Mouse (Mus musculus) lung, adult 2 months (tissue): ENCODE data around the gene Dcun1d5. TPM values are rescaled to one million over a fixed set of nuclear protein-coding genes. Genes with fewer than 3 reads are reported as not detected.
"Not testable (repeated sequence)": the region's sequence is repeated elsewhere in the genome, so short reads cannot be mapped to it uniquely, and the experiment has no call there.

ENCODE experiments used
- DNase-seq: peaks from one replicate; pipeline ENCODE4 v3.0.0; 2022
- H3K4me1 ChIP-seq: fragments of 200-500 bp; 2 replicates; pipeline ENCODE4 v1.6.1; 2011; ENCODE audit warnings: low read length; ENCODE audit not compliant: control insufficient read depth, insufficient read depth
- H3K4me3 ChIP-seq: fragments of 200-500 bp; replicated peaks from 2 replicates; pipeline ENCODE3; 2011; ENCODE audit warnings: low read depth, mild to moderate bottlenecking, control low read depth, low read length; ENCODE audit errors: extremely low read depth
- CTCF ChIP-seq: fragments of 200-500 bp; IDR thresholded peaks from 2 replicates; pipeline ENCODE4 v1.5.1; 2011; ENCODE audit warnings: mild to moderate bottlenecking, low read length, control low read depth; ENCODE audit not compliant: insufficient read depth
- POLR2A ChIP-seq: fragments of 200-500 bp; IDR thresholded peaks from 2 replicates; pipeline ENCODE4 v1.6.1; 2011; ENCODE audit warnings: low read depth, mild to moderate bottlenecking, control low read depth, low read length, borderline replicate concordance; ENCODE audit errors: extremely low read depth
- WGBS: fragments of 180-500 bp; shearing (Covaris S2); methylation state at CpG from one replicate; pipeline ENCODE4 v1.1.7; 2018; 5-methylcytosine and 5-hydroxymethylcytosine counted together
- polyA plus RNA-seq: library from polyadenylated mRNA; depleted of rRNA; stranded (reverse); fragments of >200 nt; gene quantifications from 2 replicates; pipeline ENCODE4 v1.2.3, GENCODE M21; 2012; rRNA removed

Dcun1d5 gene
- 16.5 and 23.9 TPM in 2 replicates for polyA plus RNA-seq

- WGBS, result under 1% methylated on average over 62 of the region's 62 CpGs
- Histone ChIP-seq H3K4me1 (no peaks in the 10 kb centered on the region; the same call in 1 of the 2 replicates), H3K4me3 (peak within 1 kb of the TSS; percentile 71)
- DNase-seq, result peak; percentile 92
- TF ChIP-seq POLR2A (peak; percentile 79; the same call in 1 of the 2 replicates), CTCF (no peak)
Measured at GRCm38 (mm10) chr9:7184172-7184896, at the start of gene Dcun1d5, which contains the start of gene Dync2h1. TSS of gene Dcun1d5 (plus strand) at chr9:7184520. TSS of gene Dync2h1 (minus strand) at chr9:7184446.

DNA sequence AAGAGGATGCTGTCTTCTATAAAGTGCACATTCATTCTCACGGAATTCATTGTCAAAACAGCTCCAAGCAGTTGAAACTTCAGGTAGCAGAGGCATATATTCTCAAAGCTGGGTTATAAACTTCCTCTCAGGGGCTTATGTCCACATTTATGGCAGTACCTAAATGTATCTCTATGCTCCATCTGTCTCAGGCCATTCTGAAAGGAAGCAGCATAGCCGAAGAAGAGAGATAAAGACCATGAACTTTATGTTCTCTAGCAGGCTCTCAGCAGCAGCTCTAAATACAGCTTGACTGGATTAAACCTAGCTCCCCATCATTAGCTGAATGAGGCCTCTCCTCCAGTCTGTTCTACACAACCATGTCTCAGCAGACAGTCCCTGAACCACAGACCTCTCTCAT is 29.9 kb upstream of the Dcun1d5 start:
- H3K4me1 ChIP-seq, result no peaks in the 10 kb centered on the region
- 89% methylated on average over 2 of the region's 2 CpGs for WGBS
- TF ChIP-seq CTCF (no peak), POLR2A (no peak)
- no peak for DNase-seq
- no peak overlapping the region for H3K4me3 ChIP-seq

DNA sequence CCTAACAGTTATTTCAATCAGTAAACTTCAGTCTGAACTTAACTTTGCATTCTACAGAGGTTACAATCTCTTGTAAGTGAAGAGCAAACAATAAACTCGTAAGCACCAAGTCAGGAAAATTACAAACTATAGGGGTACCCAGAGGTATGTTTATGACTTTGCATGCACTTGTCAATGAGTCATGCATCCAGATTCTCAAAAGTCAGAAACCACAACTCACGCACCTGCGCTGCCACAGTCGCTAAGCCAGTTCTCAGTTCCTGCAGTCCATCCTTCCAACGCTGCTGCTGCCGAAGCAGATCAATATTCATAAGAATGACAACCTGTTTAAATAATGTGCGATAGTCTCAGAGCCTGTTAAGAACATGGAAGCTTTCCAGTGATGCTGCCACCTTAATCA is 25.7 kb upstream of the Dcun1d5 start:
- Histone ChIP-seq H3K4me3 (no peak overlapping the region), H3K4me1 (no peaks in the 10 kb centered on the region)
- TF ChIP-seq POLR2A (no peak), CTCF (no peak)
- WGBS, result 92% methylated on average over 7 of the region's 7 CpGs
- no peak for DNase-seq

DNA sequence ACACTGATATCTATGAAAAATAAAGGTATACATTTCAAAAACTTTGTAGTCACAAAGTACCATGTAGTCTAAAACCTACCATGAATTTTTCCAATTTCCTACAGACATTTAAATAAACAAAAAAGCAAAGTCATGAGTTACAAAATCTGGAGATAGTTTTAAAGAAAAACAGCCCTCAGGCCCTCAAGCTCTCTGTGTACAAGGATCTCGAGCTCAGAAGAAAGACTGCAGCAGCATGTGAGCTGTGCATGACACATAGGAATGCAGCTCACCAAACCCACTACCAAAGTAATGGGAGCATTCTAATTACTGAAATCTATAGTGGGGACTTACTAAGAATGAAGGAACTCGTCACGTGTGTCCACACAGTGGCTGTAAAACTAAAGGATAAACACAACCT is 24.6 kb upstream of the Dcun1d5 start:
- Histone ChIP-seq H3K4me3 (no peak overlapping the region), H3K4me1 (no peaks in the 10 kb centered on the region)
- 82% methylated on average over 3 of the region's 3 CpGs for WGBS
- DNase-seq, result no peak
- no peak for TF ChIP-seq POLR2A
- no peak for TF ChIP-seq CTCF

DNA sequence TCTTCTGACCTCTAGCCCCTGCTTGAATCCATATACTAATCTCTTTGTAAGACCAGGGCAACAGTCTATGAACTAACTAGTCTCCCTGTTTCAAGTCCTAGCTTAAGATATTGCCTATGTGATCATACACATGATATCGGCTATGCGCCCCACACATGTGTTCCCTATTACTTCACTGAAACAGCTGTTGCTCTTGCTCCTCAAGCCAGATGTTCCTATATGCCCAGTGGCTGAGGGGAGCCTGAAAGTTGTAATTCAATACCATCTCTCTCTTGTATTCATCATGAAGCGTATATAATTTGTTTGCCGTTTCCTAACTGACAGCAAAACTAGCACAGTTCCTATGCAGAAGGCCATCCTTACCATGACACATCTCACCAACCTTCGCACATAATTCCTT is 23.6 kb upstream of the Dcun1d5 start:
- DNase-seq, result no peak
- WGBS, result 95% methylated on average over 5 of the region's 5 CpGs
- Histone ChIP-seq H3K4me1 (no peaks in the 10 kb centered on the region), H3K4me3 (no peak overlapping the region)
- TF ChIP-seq CTCF (no peak), POLR2A (no peak)

GRCm38 (mm10) chr9:7167339-7167998 is 16.9 kb upstream of the Dcun1d5 start:
- H3K4me1 ChIP-seq, result no peaks in the 10 kb centered on the region
- 73% methylated on average over 6 of the region's 6 CpGs for whole genome bisulfite sequencing
- TF ChIP-seq CTCF, result no peak
- no peak for TF ChIP-seq POLR2A
- no peak overlapping the region for H3K4me3 ChIP-seq
- no peak for DNase-seq

DNA sequence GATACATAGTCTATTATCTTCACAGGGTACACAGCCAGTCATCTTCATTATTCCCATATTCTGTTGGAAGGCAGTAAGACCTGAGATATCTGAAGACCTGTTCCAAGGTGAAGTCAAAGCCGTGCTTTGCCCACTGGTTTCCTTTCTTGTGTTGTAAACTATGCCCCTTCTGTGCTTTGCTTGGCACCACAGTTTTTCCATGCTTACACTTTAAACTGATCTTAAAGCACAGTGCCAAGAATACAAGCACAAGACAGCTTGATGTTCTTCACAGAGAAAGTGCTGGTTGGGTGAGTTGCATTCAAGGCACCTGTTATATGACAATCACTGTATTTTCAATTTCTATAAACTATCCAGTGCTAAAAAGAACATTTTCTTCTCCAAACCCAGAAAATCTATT is 10.6 kb upstream of the Dcun1d5 start:
- WGBS, result 84% methylated on average over 1 of the region's 1 CpGs

DNA sequence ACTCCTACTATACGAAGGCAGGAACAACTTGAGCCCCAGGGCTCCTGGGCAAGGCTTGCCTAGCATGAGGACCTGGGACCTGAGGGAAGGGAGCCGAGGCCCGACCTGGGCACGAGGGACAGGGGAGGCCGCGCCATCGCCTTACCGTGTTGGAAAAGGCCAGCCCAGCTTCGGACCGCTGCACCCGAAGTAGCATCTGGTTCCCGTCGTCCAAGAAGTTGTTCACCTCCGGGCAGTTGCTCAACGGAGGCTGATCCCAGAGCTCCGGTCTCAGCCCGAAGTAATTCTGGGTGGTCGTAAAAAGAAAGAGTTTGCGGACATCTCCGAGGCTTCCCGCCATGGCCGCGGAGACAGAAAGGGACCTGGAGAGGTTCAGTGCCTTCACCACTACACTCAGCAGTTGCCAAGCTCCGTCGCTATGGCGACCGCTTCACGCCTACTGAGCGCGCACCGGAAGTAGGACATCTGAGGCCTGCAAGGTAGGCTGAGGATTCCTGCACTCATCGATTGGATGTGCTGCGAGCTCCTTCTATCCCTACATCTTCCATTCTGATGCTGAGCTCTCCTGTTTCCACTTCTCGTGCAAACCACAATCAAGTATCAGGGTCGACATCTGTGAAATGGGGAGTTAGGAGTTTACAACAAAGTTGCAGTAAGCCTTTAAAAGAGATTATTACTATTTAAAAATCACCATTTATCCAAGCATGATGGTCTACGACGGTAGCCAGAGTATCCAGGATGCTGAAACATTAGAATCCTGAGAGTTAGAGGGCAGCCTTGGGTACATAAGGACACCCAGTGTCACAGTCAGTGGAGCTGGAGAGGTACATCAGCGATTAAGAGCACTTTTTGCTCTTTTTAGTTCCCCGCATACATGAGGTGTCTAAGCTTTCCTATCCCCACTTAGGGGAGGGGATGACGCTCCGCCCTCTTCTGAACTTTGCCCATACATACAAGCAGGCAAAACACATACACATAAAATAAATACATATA is 7.4 kb upstream of the Dcun1d5 start:
- WGBS, result 11% methylated on average over 41 of the region's 41 CpGs
- TF ChIP-seq POLR2A (no peak; the same call in 1 of the 2 replicates), CTCF (no peak)

More for the DNA sequence above, 10.6 kb upstream of the Dcun1d5 start:
- TF ChIP-seq POLR2A (no peak), CTCF (no peak)
- peaks cover 2% of the 10 kb centered on the region; the same call in 1 of the 2 replicates for H3K4me1 ChIP-seq
- no peak overlapping the region for H3K4me3 ChIP-seq
- no peak for DNase-seq

DNA sequence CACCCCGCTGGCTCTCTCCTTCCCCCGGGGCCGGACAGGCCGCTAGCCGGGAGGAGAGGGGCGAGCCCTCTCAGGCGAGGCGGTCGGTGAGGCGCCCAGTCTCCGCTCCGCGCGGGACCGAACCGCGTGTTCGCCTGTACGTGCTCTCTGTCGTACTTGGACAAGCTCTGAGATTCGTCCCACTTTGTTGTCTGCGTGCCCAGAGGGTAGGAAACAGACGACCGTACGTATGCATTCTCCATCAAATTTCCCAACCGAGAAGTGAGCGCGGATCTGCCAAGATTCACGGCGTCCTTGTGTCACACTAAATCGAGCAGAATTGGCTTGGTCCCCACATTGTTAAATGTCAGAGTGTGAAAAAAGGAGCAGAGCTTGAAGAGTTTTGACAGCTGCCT is 574 bp downstream of the Dcun1d5 start:
- no peaks in the 10 kb centered on the region; the same call in 1 of the 2 replicates for H3K4me1 ChIP-seq
- under 1% methylated on average over 31 of the region's 31 CpGs for WGBS
- DNase-seq, result no peak
- peak overlapping the region; percentile 71 for H3K4me3 ChIP-seq
- no peak for TF ChIP-seq CTCF
- no peak for TF ChIP-seq POLR2A

More for the DNA sequence above, 7.4 kb upstream of the Dcun1d5 start:
- H3K4me1 ChIP-seq, result peaks cover 2% of the 10 kb centered on the region; the same call in 1 of the 2 replicates
- DNase-seq, result peak; percentile 73
- H3K4me3 ChIP-seq, result peak overlapping the region; percentile 40

- 94% methylated on average over 3 of the region's 3 CpGs for WGBS
- not testable (repeated sequence) for H3K4me3 ChIP-seq, DNase-seq, H3K4me1 ChIP-seq
Measured at GRCm38 (mm10) chr9:7190694-7191093, 6.4 kb downstream of the Dcun1d5 start.
